Mouse (Mus musculus): Measurements from ENCODE around the gene Olfr1123.
"Not testable (repeated sequence)": the region's sequence is repeated elsewhere in the genome, so short reads cannot be mapped to it uniquely, and the experiment has no call there.

Olfr1123 gene

GRCm38 (mm10) chr2:87416335-87416734, at the start of gene Olfr1123:
TSS of gene Olfr1123 (plus strand) at chr2:87416635.
- DNase-seq, result no peak

DNA sequence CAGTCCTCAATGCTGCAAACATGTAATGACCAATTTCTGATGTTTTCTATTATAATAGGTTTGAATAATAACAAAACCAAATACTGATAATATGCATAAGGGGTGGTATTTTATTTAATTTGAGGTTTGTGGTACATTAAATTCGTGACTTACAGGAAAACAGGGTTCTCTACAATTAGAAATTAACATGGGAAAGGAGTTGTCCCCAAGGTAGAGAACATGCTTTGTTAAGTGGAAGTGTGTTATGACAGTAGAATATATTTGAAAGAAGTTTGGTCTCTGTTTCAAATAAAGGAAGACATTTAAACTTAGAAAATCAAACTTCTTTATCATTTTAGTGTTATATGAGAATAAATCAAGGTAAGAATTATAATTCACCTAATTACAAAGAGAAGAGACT, 46.8 kb upstream of the Olfr1123 start, which contains the start of gene Olfr1121:
TSS of gene Olfr1121 (plus strand) at position 301 of the 400 bp plus-strand sequence.
- no peak for DNase-seq

DNA sequence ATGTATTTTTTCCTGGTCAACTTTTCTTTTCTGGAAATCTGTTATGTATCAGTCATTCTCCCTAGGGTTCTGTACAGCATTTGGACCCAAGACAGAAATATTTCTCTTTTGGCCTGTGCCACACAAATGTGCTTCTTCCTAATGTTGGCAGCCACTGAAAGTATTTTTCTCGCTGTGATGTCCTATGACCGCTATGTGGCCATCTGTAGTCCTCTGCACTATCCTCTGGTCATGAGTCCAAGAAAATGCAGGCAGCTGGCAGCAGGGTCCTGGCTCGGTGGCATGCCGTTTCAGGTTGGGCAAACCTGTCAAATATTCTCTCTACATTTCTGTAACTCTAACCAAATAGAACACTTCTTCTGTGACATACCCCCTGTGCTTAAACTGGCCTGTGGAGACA, 44.7 kb upstream of the Olfr1123 start:
- DNase-seq, result peak; percentile 79

- no peak for DNase-seq
Observed at GRCm38 (mm10) chr2:87383935-87384334, 32.5 kb upstream of the Olfr1123 start.

DNA sequence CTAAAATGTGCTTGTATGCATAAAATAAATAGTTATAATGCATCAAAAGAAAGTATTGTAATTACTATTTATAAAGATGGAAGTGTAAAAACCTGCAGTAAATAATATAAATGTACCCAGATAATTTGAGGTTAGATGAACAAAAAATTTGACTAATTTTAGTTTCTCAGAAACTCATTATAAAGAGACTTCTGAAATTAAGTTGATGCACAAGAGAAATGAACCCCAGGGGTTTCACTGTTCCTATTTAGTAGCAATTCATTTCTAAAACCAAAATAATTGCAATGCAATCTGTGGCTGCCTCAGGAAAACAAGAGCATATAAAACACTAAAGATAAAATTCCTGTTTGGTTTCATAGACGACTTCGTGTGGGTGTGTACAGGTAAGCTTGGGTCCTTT, 30.9 kb upstream of the Olfr1123 start, which contains the start of gene Olfr1122:
TSS of gene Olfr1122 (plus strand) at position 301 of the 400 bp plus-strand sequence.
- no peak for DNase-seq

DNA sequence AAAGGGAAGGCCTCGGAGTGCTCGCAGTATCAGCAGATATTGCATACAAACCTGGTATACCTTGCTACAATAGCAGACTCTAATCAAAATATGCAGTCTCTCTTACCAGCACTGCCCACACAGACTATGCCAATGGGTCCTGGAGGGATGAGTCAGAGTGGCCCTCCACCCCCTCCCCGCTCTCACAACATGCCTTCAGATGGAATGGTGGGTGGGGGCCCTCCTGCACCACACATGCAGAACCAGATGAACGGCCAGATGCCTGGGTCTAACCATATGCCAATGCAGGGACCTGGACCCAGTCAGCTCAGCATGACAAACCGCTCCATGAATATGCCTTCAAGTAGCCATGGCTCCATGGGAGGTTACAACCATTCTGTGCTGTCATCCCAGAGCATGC, 22.8 kb upstream of the Olfr1123 start:
- DNase-seq, result not testable (repeated sequence)

- not testable (repeated sequence) for DNase-seq
Observed at GRCm38 (mm10) chr2:87394686-87395085, 21.7 kb upstream of the Olfr1123 start.

- no peak for DNase-seq
Observed at GRCm38 (mm10) chr2:87429975-87430374, 13.5 kb downstream of the Olfr1123 start, which contains the start of gene Olfr1124. TSS of gene Olfr1124 (plus strand) at chr2:87430275.

- DNase-seq, result no peak
Observed at GRCm38 (mm10) chr2:87437731-87438130, 21.3 kb downstream of the Olfr1123 start.

GRCm38 (mm10) chr2:87453662-87454061, 37.2 kb downstream of the Olfr1123 start, which contains the start of gene Olfr1126:
TSS of gene Olfr1126 (plus strand) at chr2:87453962.
- DNase-seq, result no peak

DNA sequence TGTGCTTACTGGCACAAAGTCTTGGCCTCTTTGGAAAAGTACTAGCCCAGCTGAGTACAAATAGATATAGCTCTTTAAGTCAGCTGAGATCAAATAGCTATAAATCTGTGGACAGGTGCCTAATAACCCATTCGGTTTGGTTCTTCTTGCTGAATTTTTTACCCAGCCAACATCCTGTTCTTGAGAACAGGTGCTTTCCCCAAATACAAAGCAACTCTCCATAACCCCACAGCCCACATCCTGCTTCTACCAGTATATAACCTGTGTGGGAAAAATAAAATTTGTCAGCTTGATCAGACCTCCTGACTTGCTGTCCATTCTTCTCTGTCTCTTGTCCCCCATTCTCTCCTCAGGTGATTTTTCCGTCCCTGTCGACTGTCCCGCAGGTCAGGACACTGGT, 45.3 kb downstream of the Olfr1123 start:
- no peak for DNase-seq
